Mouse (Mus musculus) limb, embryonic 14.5 days (tissue): Measurements from ENCODE around the gene Dlst. TPM values are rescaled to one million over a fixed set of nuclear protein-coding genes. Genes with fewer than 3 reads are reported as not detected.

Experiments used
- ATAC-seq: fragments of 200-750 bp; cut with Nextera tagmentation; 2 replicates; pipeline ENCODE4 v1.8.0; 2017; ENCODE audit warnings: low read depth, moderate number of reproducible peaks, moderate TSS enrichment; ENCODE audit not compliant: low FRiP score
- DNase-seq: peaks from one replicate; pipeline ENCODE4 v3.0.0-alpha.2; 2015; ENCODE audit warnings: low spot score
- H3K27ac ChIP-seq: fragments of 300-500 bp; sonication (generic); replicated peaks from 2 replicates; pipeline ENCODE4 v1.5.1; 2014; ENCODE audit warnings: low read depth, mild to moderate bottlenecking, low read length, moderate library complexity, mixed read lengths
- H3K27me3 ChIP-seq: fragments of 300-500 bp; sonication (generic); 2 replicates; pipeline ENCODE4 v1.6.1; 2014; ENCODE audit warnings: low read length, mixed read lengths; ENCODE audit not compliant: control insufficient read depth, insufficient read depth
- H3K36me3 ChIP-seq: fragments of 300-500 bp; sonication (generic); 2 replicates; pipeline ENCODE4 v1.6.1; 2014; ENCODE audit warnings: mild to moderate bottlenecking, low read length, moderate library complexity, mixed read lengths; ENCODE audit not compliant: control insufficient read depth, insufficient read depth
- H3K4me1 ChIP-seq: fragments of 300-500 bp; sonication (generic); 2 replicates; pipeline ENCODE4 v1.6.1; 2014; ENCODE audit warnings: antibody characterized with exemption, low read length, mixed read lengths; ENCODE audit not compliant: control insufficient read depth, insufficient read depth
- H3K4me2 ChIP-seq: fragments of 300-500 bp; sonication (generic); replicated peaks from 2 replicates; pipeline ENCODE4 v1.6.1; 2014; ENCODE audit warnings: low read depth, mild to moderate bottlenecking, low read length, moderate library complexity; ENCODE audit not compliant: severe bottlenecking
- H3K4me3 ChIP-seq: fragments of 300-500 bp; sonication (generic); replicated peaks from 2 replicates; pipeline ENCODE4 v1.5.1; 2014; ENCODE audit warnings: low read length
- H3K9ac ChIP-seq: fragments of 300-500 bp; sonication (generic); 2 replicates; pipeline ENCODE4 v1.6.1; 2014; ENCODE audit warnings: mild to moderate bottlenecking, low read depth, low read length, moderate library complexity; ENCODE audit not compliant: severe bottlenecking
- H3K9me3 ChIP-seq: fragments of 300-500 bp; sonication (generic); 2 replicates; pipeline ENCODE4 v1.6.1; 2016; ENCODE audit warnings: low read length; ENCODE audit not compliant: control insufficient read depth
- POLR2A ChIP-seq: fragments of 200-500 bp; IDR thresholded peaks from 2 replicates; pipeline ENCODE4 v1.8.0; 2012; ENCODE audit warnings: inconsistent platforms, mild to moderate bottlenecking, moderate library complexity, borderline replicate concordance; ENCODE audit not compliant: insufficient read depth, insufficient read length; ENCODE audit errors: extremely low read depth
- WGBS: fragments of 180-500 bp; shearing (Covaris S2); extraction: QIAGEN DNeasy Blood & Tissue Kit; methylation state at CpG from one replicate; pipeline ENCODE4 v1.1.7; 2014; 5-methylcytosine and 5-hydroxymethylcytosine counted together
- polyA plus RNA-seq, 2 experiments: library from polyadenylated mRNA; depleted of rRNA in 1 of 2; stranded (reverse) in 1 of 2; unstranded in 1 of 2; fragments of >200 nt; fragmentation: Nextera tagmentation in 1 of 2; extraction: Ambion mirVana in 1 of 2; gene quantifications; 2 replicates each; pipeline versions ENCODE4 v1.2.1 to v1.2.3; 2012 to 2014

Gene Dlst
- polyA plus RNA-seq, 2 experiments, result 99.0 to 168 TPM

GRCm38 (mm10) chr12:85169877-85170276 is 59.2 kb downstream of the Dlst start:
- H3K4me3 ChIP-seq, result no peak overlapping the region
- DNase-seq (no peak), ATAC-seq (0 out of 2 replicates have a peak, but pooled peaks have one; percentile 11)
- 50% methylated on average over 3 of the region's 3 CpGs for WGBS
- H3K36me3 ChIP-seq, result peaks cover 37% of the 10 kb centered on the region
- H3K4me2 ChIP-seq, result no peak overlapping the region
- no peak overlapping the region for H3K27ac ChIP-seq
- H3K27me3 ChIP-seq, result no peaks in the 10 kb centered on the region
- H3K9ac ChIP-seq, result 0 out of 2 replicates have a peak overlapping the region, but pooled peaks have one; percentile 17
- no peaks in the 10 kb centered on the region for H3K9me3 ChIP-seq
- TF ChIP-seq POLR2A, result no peak
- peaks cover 8% of the 10 kb centered on the region; the same call in 1 of the 2 replicates for H3K4me1 ChIP-seq

GRCm38 (mm10) chr12:85170284-85170947 is 59.8 kb downstream of the Dlst start:
- DNase-seq (no peak), ATAC-seq (no peak)
- Histone ChIP-seq H3K27ac (no peak overlapping the region), H3K4me1 (peaks cover 14% of the 10 kb centered on the region; the same call in 1 of the 2 replicates), H3K9ac (0 out of 2 replicates have a peak overlapping the region, but pooled peaks have one; percentile 17), H3K4me2 (no peak overlapping the region), H3K27me3 (no peaks in the 10 kb centered on the region), H3K9me3 (no peaks in the 10 kb centered on the region), H3K36me3 (peaks cover 35% of the 10 kb centered on the region), H3K4me3 (no peak overlapping the region)
- WGBS, result 88% methylated on average over 11 of the region's 11 CpGs
- TF ChIP-seq POLR2A, result no peak

- WGBS, result 74% methylated on average over 3 of the region's 3 CpGs
- DNase-seq, result no peak
- H3K4me1 ChIP-seq, result peaks cover 19% of the 10 kb centered on the region
- no peak overlapping the region for H3K4me3 ChIP-seq
- no peak for ATAC-seq
- no peak for TF ChIP-seq POLR2A
- H3K9ac ChIP-seq, result no peak overlapping the region
- no peak overlapping the region for H3K27ac ChIP-seq
- H3K27me3 ChIP-seq, result no peaks in the 10 kb centered on the region
- H3K4me2 ChIP-seq, result no peak overlapping the region
- H3K36me3 ChIP-seq, result peaks cover 31% of the 10 kb centered on the region
- H3K9me3 ChIP-seq, result no peaks in the 10 kb centered on the region
Measured at GRCm38 (mm10) chr12:85170948-85171307, 60.3 kb downstream of the Dlst start.

GRCm38 (mm10) chr12:85174016-85174415 is 63.4 kb downstream of the Dlst start:
- no peak overlapping the region for H3K4me3 ChIP-seq
- H3K4me2 ChIP-seq, result 0 out of 2 replicates have a peak overlapping the region, but pooled peaks have one; percentile 66

GRCm38 (mm10) chr12:85175087-85175675 is 64.5 kb downstream of the Dlst start:
- peak overlapping the region; percentile 40 for H3K4me3 ChIP-seq
- no peak for ATAC-seq

More at GRCm38 (mm10) chr12:85174016-85174415, 63.4 kb downstream of the Dlst start:
- no peaks in the 10 kb centered on the region for H3K9me3 ChIP-seq
- ATAC-seq (no peak), DNase-seq (no peak)
- H3K4me1 ChIP-seq, result peaks cover 29% of the 10 kb centered on the region
- 0 out of 2 replicates have a peak overlapping the region, but pooled peaks have one; percentile 4 for H3K9ac ChIP-seq
- H3K36me3 ChIP-seq, result peaks cover 15% of the 10 kb centered on the region; the same call in 1 of the 2 replicates
- no peak overlapping the region for H3K27ac ChIP-seq
- no peak for TF ChIP-seq POLR2A
- 64% methylated on average over 7 of the region's 7 CpGs for WGBS
- H3K27me3 ChIP-seq, result no peaks in the 10 kb centered on the region

More at GRCm38 (mm10) chr12:85175087-85175675, 64.5 kb downstream of the Dlst start:
- H3K4me2 ChIP-seq, result peak overlapping the region; percentile 66
- WGBS, result 32% methylated on average over 16 of the region's 16 CpGs
- H3K36me3 ChIP-seq, result 0 out of 2 replicates have a peak, but pooled peaks cover 10% of the 10 kb centered on the region
- no peak for DNase-seq
- H3K27ac ChIP-seq, result peak overlapping the region; percentile 40; the same call in 1 of the 2 replicates
- no peaks in the 10 kb centered on the region for H3K27me3 ChIP-seq
- peak overlapping the region; percentile 47 for H3K9ac ChIP-seq
- no peak for TF ChIP-seq POLR2A
- H3K9me3 ChIP-seq, result no peaks in the 10 kb centered on the region
- H3K4me1 ChIP-seq, result peaks cover 29% of the 10 kb centered on the region
